Comparison of ENCODE assay signal across 8 mouse cellular contexts in the genomic region with DNA sequence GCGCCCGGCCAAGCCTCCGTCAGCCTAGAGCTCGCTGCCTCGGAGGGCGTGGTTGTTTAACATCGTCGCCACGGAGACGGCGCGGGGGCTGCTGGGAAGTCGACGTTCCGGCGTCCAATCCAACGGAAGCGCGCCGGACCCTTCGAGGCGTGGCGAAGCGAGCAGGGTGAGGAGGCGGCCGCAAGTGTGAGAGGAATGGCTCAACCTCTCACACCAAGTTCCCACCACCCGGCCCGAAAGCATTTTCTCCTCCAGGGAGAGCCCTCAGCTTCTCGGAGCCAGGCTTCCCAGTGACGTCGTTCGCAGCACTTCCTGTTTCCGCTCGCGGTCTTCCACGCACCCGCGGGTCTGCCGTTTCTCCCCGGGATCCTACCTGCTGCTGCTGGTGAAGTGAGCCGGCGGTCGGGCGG. TPM values are rescaled to one million over a fixed set of nuclear protein-coding genes. Genes with fewer than 3 reads are reported as not detected.
DNase-seq lines count a peak whose midpoint lies in the region; ATAC-seq and TF ChIP-seq lines count a peak whose summit lies in the region.

A gene (plus strand): TSS at position 175 of the 410 bp plus-strand sequence.
A gene (minus strand): TSS at position 307 of the 410 bp plus-strand sequence.

- H3K27me3 ChIP-seq in hindbrain, postnatal 0 days (ENCODE audit: insufficient read depth, low read length) = no peaks in the 10 kb centered on the region

- no peak for TF ChIP-seq CTCF in gastrocnemius, adult 2 months (IDR thresholded peaks at IDR 0.05)
- 0 out of 2 replicates have a peak, but pooled peaks have one; percentile 20 for TF ChIP-seq CTCF in hindbrain, postnatal 0 days (IDR thresholded peaks at IDR 0.05; ENCODE audit: low read depth)
- TF ChIP-seq CTCF in left cerebral cortex, adult 2 months (IDR thresholded peaks at IDR 0.05) = no peak

- peak within 1 kb of the TSS; percentile 85 for H3K4me3 ChIP-seq in gastrocnemius, adult 2 months
- peak within 1 kb of the TSS; percentile 68 for H3K4me3 ChIP-seq in hindbrain, postnatal 0 days (ENCODE audit: low read length)
- H3K4me3 ChIP-seq in left cerebral cortex, adult 2 months = peak within 1 kb of the TSS; percentile 65

- H3K4me2 ChIP-seq in hindbrain, postnatal 0 days (ENCODE audit: low read depth, low read length) = peak within 1 kb of the TSS; percentile 74

- under 1% methylated on average over 42 of the region's 44 CpGs for WGBS in hindbrain, postnatal 0 days

- H3K9me3 ChIP-seq in hindbrain, postnatal 0 days (ENCODE audit: low read length) = no peaks in the 10 kb centered on the region

- intact Hi-C loops in gastrocnemius, adult 2 months (cut with DNase I) = loop anchor here (10.0 kb wide), 2 partner anchors 260 to 340 kb away; a partner anchor contains a TSS
- intact Hi-C loops in left cerebral cortex, adult 2 months (cut with DNase I) = loop anchor here (10.0 kb wide), 2 partner anchors 720 to 1120 kb away; no protein-coding TSS in a partner anchor

- H3K27ac ChIP-seq in gastrocnemius, adult 2 months = peak within 1 kb of the TSS; percentile 87
- peak within 1 kb of the TSS; percentile 64 for H3K27ac ChIP-seq in hindbrain, postnatal 0 days
- H3K27ac ChIP-seq in left cerebral cortex, adult 2 months = peak within 1 kb of the TSS; percentile 82

- H3K4me1 ChIP-seq in hindbrain, postnatal 0 days (ENCODE audit: insufficient read depth, low read length) = 0 out of 2 replicates have a peak, but pooled peaks cover 3% of the 10 kb centered on the region

- ATAC-seq in common myeloid progenitor, adult 5-6 weeks (replicated peaks; ENCODE audit: low read depth, poor library complexity, severe bottlenecking) = peak; percentile 99
- peak; percentile 97 for ATAC-seq in hindbrain, postnatal 0 days
- peak; percentile 98 for ATAC-seq in megakaryocyte, adult 5-6 weeks (ENCODE audit: poor library complexity, severe bottlenecking)

- peak; percentile 98 for DNase-seq in ZHBTc4 (ENCODE audit: low read depth, low spot score)
- peak; percentile 96 for DNase-seq in gastrocnemius, adult 2 months
- peak; percentile 95 for DNase-seq in hindbrain, postnatal 0 days (ENCODE audit: low spot score)
- peak; percentile 92 to 93 for DNase-seq in left cerebral cortex, adult 2 months (ENCODE audit: extremely low spot score in 1 of 2, low spot score in 2 of 2)
- peak; percentile 95 to 96 for DNase-seq in right cerebral cortex, adult 2 months (ENCODE audit: low spot score in 2 of 2)
- DNase-seq in urinary bladder, postnatal 14 days (ENCODE audit: low spot score) = peak; percentile 96

- H3K9ac ChIP-seq in hindbrain, postnatal 0 days (replicated peaks; ENCODE audit: low read length) = peak within 1 kb of the TSS; percentile 50

- H3K36me3 ChIP-seq in hindbrain, postnatal 0 days (ENCODE audit: insufficient read depth, low read length) = no peaks in the 10 kb centered on the region

RNA-seq across cellular contexts. Expression of the first gene that starts in this region (rescaled TPM):
- 24.7 and 27.5 TPM in 2 replicates for total RNA-seq in common myeloid progenitor, adult 5-6 weeks (2017)
- total RNA-seq in gastrocnemius, adult 2 months (2021) = 1 to 10 TPM; 1.8 to 2.9 TPM
- 5.2 and 6.4 TPM in 2 replicates for total RNA-seq in hindbrain, postnatal 0 days (2014; rRNA removed)
- 7.1 and 7.9 TPM in 2 replicates for polyA plus RNA-seq in hindbrain, postnatal 0 days (2015; fragmentation: Nextera tagmentation; extraction: Ambion mirVana)
- total RNA-seq in left cerebral cortex, adult 2 months (2021) = 10 to 100 TPM; 11.8 to 12.9 TPM
- total RNA-seq in megakaryocyte, adult 5-6 weeks (2015) = 12.1 and 15.8 TPM in 2 replicates
- total RNA-seq in megakaryocyte, adult 5-6 weeks (2017) = 6.0 and 7.8 TPM in 2 replicates

RNA-seq across cellular contexts. Expression of the second gene that starts in this region (rescaled TPM):
- not detected in 2 replicates for total RNA-seq in common myeloid progenitor, adult 5-6 weeks (2017)
- not detected for total RNA-seq in gastrocnemius, adult 2 months (2021)
- 1.3 and 2.4 TPM in 2 replicates for total RNA-seq in hindbrain, postnatal 0 days (2014; rRNA removed)
- 2.1 and 2.7 TPM in 2 replicates for polyA plus RNA-seq in hindbrain, postnatal 0 days (2015; fragmentation: Nextera tagmentation; extraction: Ambion mirVana)
- 1 to 10 TPM; 1.0 to 1.6 TPM for total RNA-seq in left cerebral cortex, adult 2 months (2021)
- 0.11 TPM in 1 of 2 replicates, not detected in the other for total RNA-seq in megakaryocyte, adult 5-6 weeks (2015)
- not detected in 2 replicates for total RNA-seq in megakaryocyte, adult 5-6 weeks (2017)

Comparison
In these comparisons a context has a peak if more than half of its experiments do, and no peak if none do; other contexts are left out.
1. Peak in every context shown above with its lines: DNase-seq, ATAC-seq, H3K4me3 ChIP-seq and H3K27ac ChIP-seq.